Mouse (Mus musculus) C2C12 (cell line): ENCODE measurements around the gene Dnajc22.

Experiments used
- CTCF ChIP-seq: IDR thresholded peaks from one replicate; pipeline ENCODE4 v1.5.1; 2011; ENCODE audit not compliant: control insufficient read depth, insufficient read depth, insufficient read length
- MAX ChIP-seq: IDR thresholded peaks from one replicate; pipeline ENCODE4 v1.6.1; 2011; ENCODE audit warnings: mild to moderate bottlenecking, control low read depth
- MYOD1 ChIP-seq: IDR thresholded peaks from one replicate; pipeline ENCODE4 v1.6.1; 2011; ENCODE audit warnings: low read depth; ENCODE audit not compliant: control insufficient read depth, insufficient read length
- USF1 ChIP-seq: IDR thresholded peaks from one replicate; pipeline ENCODE4 v1.6.1; 2011; ENCODE audit warnings: low read depth, mild to moderate bottlenecking, control low read depth, moderate library complexity

DNA sequence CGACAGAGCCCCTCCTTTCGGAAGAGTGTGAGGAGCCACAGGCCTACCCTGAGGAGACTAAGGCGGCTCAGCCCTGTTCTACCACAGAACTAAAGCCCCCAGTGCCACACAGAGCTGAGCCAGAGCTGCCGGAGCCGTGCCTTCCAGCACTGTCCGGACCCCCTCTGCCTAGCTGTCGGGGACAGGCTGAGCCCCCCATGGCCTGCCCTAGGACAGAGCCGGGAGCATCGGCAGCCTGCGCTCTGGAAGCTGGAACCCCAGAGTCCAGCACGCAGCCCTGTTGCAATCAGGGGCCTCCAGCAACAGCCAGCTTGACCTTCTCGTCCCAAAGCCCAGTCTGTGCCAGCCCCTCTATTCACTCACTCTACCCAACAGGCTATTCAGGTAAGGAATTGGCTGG, 10.6 kb upstream of the Dnajc22 start:
- TF ChIP-seq CTCF (no peak), USF1 (no peak), MYOD1 (no peak), MAX (no peak)
